Mouse (Mus musculus) lung, embryonic 14.5 days (tissue): ENCODE measurements around the gene Pcolce. TPM values are rescaled to one million over a fixed set of nuclear protein-coding genes. Genes with fewer than 3 reads are reported as not detected.

Source experiments
- ATAC-seq: fragments of 200-750 bp; cut with Nextera tagmentation; 2 replicates; pipeline ENCODE4 v1.8.0; 2017; ENCODE audit warnings: mild to moderate bottlenecking, moderate TSS enrichment, moderate library complexity; ENCODE audit not compliant: insufficient read depth
- DNase-seq: peaks from one replicate; pipeline ENCODE4 v3.0.0-alpha.2; 2015
- H3K27ac ChIP-seq: fragments of 300-500 bp; sonication (generic); 2 replicates; pipeline ENCODE4 v1.5.1; 2014; ENCODE audit warnings: low read depth, mild to moderate bottlenecking, moderate library complexity
- H3K27me3 ChIP-seq: fragments of 300-500 bp; sonication (generic); 2 replicates; pipeline ENCODE4 v1.6.1; 2014; ENCODE audit warnings: low read length, control low read depth; ENCODE audit not compliant: insufficient read depth
- H3K36me3 ChIP-seq: fragments of 300-500 bp; sonication (generic); 2 replicates; pipeline ENCODE4 v1.6.1; 2014; ENCODE audit warnings: control low read depth; ENCODE audit not compliant: insufficient read depth
- H3K4me1 ChIP-seq: fragments of 300-500 bp; sonication (generic); 2 replicates; pipeline ENCODE4 v1.6.1; 2014; ENCODE audit warnings: antibody characterized with exemption, control low read depth; ENCODE audit not compliant: insufficient read depth
- H3K4me2 ChIP-seq: fragments of 300-500 bp; sonication (generic); 2 replicates; pipeline ENCODE4 v1.6.1; 2014; ENCODE audit warnings: mild to moderate bottlenecking
- H3K4me3 ChIP-seq: fragments of 300-500 bp; sonication (generic); 2 replicates; pipeline ENCODE4 v1.5.1; 2014; ENCODE audit warnings: low read depth, low read length
- H3K9ac ChIP-seq: fragments of 300-500 bp; sonication (generic); 2 replicates; pipeline ENCODE4 v1.6.1; 2014
- H3K9me3 ChIP-seq: fragments of 300-500 bp; sonication (generic); 2 replicates; pipeline ENCODE4 v1.6.1; 2016; ENCODE audit warnings: low read depth, low read length, control low read depth
- CTCF ChIP-seq: IDR thresholded peaks from 2 replicates; pipeline ENCODE4 v1.5.1; 2016; ENCODE audit warnings: antibody characterized with exemption, low read depth
- WGBS: fragments of 180-500 bp; shearing (Covaris S2); extraction: QIAGEN DNeasy Blood & Tissue Kit; methylation state at CpG from one replicate; pipeline ENCODE4 v1.1.7; 2014; 5-methylcytosine and 5-hydroxymethylcytosine counted together
- polyA plus RNA-seq: library from polyadenylated mRNA; unstranded; fragments of >200 nt; fragmentation: Nextera tagmentation; extraction: Ambion mirVana; gene quantifications from 2 replicates; pipeline ENCODE4 v1.2.1, GENCODE M21; 2014

Gene Pcolce
- polyA plus RNA-seq, 1 experiment from 2014 or later, result 148 TPM

- 10% methylated on average over 18 of the region's 18 CpGs for WGBS
- no peak for TF ChIP-seq CTCF
- peaks cover 5% of the 10 kb centered on the region; the same call in 1 of the 2 replicates for H3K4me1 ChIP-seq
- no peak overlapping the region for H3K9ac ChIP-seq
- ATAC-seq (no peak), DNase-seq (peak; percentile 36)
- peak overlapping the region; percentile 42 for H3K4me2 ChIP-seq
- H3K4me3 ChIP-seq, result no peak overlapping the region
- peaks cover 23% of the 10 kb centered on the region for H3K36me3 ChIP-seq
- no peaks in the 10 kb centered on the region for H3K9me3 ChIP-seq
- H3K27ac ChIP-seq, result no peak overlapping the region
- H3K27me3 ChIP-seq, result peaks cover 12% of the 10 kb centered on the region
Measured at GRCm38 (mm10) chr5:137649669-137650571, 36.3 kb upstream of the Pcolce start.

GRCm38 (mm10) chr5:137649251-137649650, 35.7 kb upstream of the Pcolce start:
- Histone ChIP-seq H3K4me2 (no peak overlapping the region), H3K9ac (no peak overlapping the region), H3K36me3 (peaks cover 22% of the 10 kb centered on the region), H3K27me3 (peaks cover 19% of the 10 kb centered on the region), H3K4me1 (peaks cover 5% of the 10 kb centered on the region; the same call in 1 of the 2 replicates), H3K4me3 (no peak overlapping the region), H3K9me3 (no peaks in the 10 kb centered on the region), H3K27ac (no peak overlapping the region)
- no peak for TF ChIP-seq CTCF
- ATAC-seq, result no peak
- DNase-seq, result no peak
- WGBS, result 22% methylated on average over 4 of the region's 4 CpGs

GRCm38 (mm10) chr5:137647827-137648601, 34.4 kb upstream of the Pcolce start:
- H3K4me3 ChIP-seq, result no peak overlapping the region
- H3K27ac ChIP-seq, result no peak overlapping the region
- H3K27me3 ChIP-seq, result peaks cover 24% of the 10 kb centered on the region
- TF ChIP-seq CTCF, result no peak
- ATAC-seq, result no peak
- no peaks in the 10 kb centered on the region for H3K9me3 ChIP-seq
- H3K9ac ChIP-seq, result no peak overlapping the region
- peaks cover 5% of the 10 kb centered on the region; the same call in 1 of the 2 replicates for H3K4me1 ChIP-seq
- H3K4me2 ChIP-seq, result no peak overlapping the region
- H3K36me3 ChIP-seq, result peaks cover 15% of the 10 kb centered on the region
- WGBS, result 50% methylated on average over 9 of the region's 9 CpGs
- DNase-seq, result no peak

- DNase-seq, result no peak
- Histone ChIP-seq H3K9me3 (no peaks in the 10 kb centered on the region), H3K27ac (no peak within 1 kb of the TSS), H3K4me1 (peaks cover 5% of the 10 kb centered on the region; the same call in 1 of the 2 replicates), H3K9ac (peak within 1 kb of the TSS; percentile 23; the same call in 1 of the 2 replicates), H3K4me2 (peak within 1 kb of the TSS; percentile 56), H3K27me3 (peaks cover 24% of the 10 kb centered on the region), H3K36me3 (peaks cover 25% of the 10 kb centered on the region), H3K4me3 (peak within 1 kb of the TSS; percentile 26)
- no peak for ATAC-seq
- WGBS, result 22% methylated on average over 11 of the region's 11 CpGs
- TF ChIP-seq CTCF, result no peak
Measured at GRCm38 (mm10) chr5:137645652-137646091, 32.1 kb upstream of the Pcolce start, which contains the start of gene Irs3. Gene Irs3, minus strand, starts transcription at chr5:137645714.

GRCm38 (mm10) chr5:137645091-137645651, 31.6 kb upstream of the Pcolce start:
- ATAC-seq (no peak), DNase-seq (peak; percentile 52)
- H3K4me2 ChIP-seq, result peak overlapping the region; percentile 56
- no peak for TF ChIP-seq CTCF
- H3K9me3 ChIP-seq, result no peaks in the 10 kb centered on the region
- H3K4me1 ChIP-seq, result peaks cover 5% of the 10 kb centered on the region; the same call in 1 of the 2 replicates
- H3K9ac ChIP-seq, result peak overlapping the region; percentile 23; the same call in 1 of the 2 replicates
- H3K27me3 ChIP-seq, result peaks cover 24% of the 10 kb centered on the region
- no peak overlapping the region for H3K27ac ChIP-seq
- peaks cover 28% of the 10 kb centered on the region for H3K36me3 ChIP-seq
- WGBS, result 4% methylated on average over 44 of the region's 44 CpGs
- peak overlapping the region; percentile 26 for H3K4me3 ChIP-seq

- no peaks in the 10 kb centered on the region for H3K4me1 ChIP-seq
- H3K9ac ChIP-seq, result no peak overlapping the region
- no peak overlapping the region for H3K4me3 ChIP-seq
- peaks cover 24% of the 10 kb centered on the region for H3K27me3 ChIP-seq
- DNase-seq (no peak), ATAC-seq (no peak)
- H3K36me3 ChIP-seq, result peaks cover 35% of the 10 kb centered on the region
- H3K9me3 ChIP-seq, result no peaks in the 10 kb centered on the region
- no peak overlapping the region for H3K4me2 ChIP-seq
- H3K27ac ChIP-seq, result no peak overlapping the region
- TF ChIP-seq CTCF, result no peak
- 45% methylated on average over 19 of the region's 19 CpGs for WGBS
Measured at GRCm38 (mm10) chr5:137644484-137644883, 30.9 kb upstream of the Pcolce start.
